Mouse (Mus musculus): ENCODE measurements at regions not wholly inside any gene's neighbourhood (a gene's known extent, or its start where the extent isn't known, plus 50 kb on each side); places are given as distances from the start of the nearest gene placed in this dataset.
A peak's percentile ranks its signal among the peaks of the same experiment; 100 is the strongest.

DNA sequence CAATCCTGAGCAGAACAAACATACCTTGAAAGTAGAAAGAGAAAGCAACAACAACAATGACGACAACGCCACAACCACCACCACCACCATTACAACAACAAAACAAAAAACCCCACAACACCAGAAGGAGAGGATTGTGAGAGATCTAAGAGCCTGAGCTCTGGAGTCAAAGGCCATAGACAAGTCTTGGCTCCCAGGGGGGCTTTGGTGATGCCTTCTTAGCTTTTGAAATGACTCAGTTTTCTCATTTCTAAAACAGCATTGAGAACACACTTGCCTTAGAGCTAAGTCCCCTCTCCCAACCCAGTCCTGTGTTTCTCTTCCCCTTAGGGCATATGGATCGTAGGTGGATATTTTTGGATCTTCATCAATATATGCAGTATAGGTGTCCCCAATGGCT, 112.2 kb downstream of the Kif20b start:
- no peaks in the 10 kb centered on the region for H3K4me1 ChIP-seq (ENCODE audit: control insufficient read depth, low read depth, low read length)
- 57% methylated on average over 3 of the region's 3 CpGs for WGBS (ENCODE audit: insufficient replicate concordance)
- H3K9me3 ChIP-seq (replicated peaks; ENCODE audit: control insufficient read depth, low read length), result no peaks in the 10 kb centered on the region
- no peak overlapping the region for H3K27ac ChIP-seq (ENCODE audit: low read length)
- no peak overlapping the region for H3K4me3 ChIP-seq (ENCODE audit: low read depth, low read length)
- no peak for ATAC-seq (ENCODE audit: low read depth)
- no peaks in the 10 kb centered on the region for H3K27me3 ChIP-seq (ENCODE audit: control insufficient read depth, insufficient read depth, low read depth, low read length)
- no peaks in the 10 kb centered on the region for H3K36me3 ChIP-seq (ENCODE audit: control insufficient read depth, insufficient read depth)
- no peak overlapping the region for H3K9ac ChIP-seq (ENCODE audit: low read depth, low read length)
- no peak overlapping the region for H3K4me2 ChIP-seq (ENCODE audit: low read depth, low read length)

DNA sequence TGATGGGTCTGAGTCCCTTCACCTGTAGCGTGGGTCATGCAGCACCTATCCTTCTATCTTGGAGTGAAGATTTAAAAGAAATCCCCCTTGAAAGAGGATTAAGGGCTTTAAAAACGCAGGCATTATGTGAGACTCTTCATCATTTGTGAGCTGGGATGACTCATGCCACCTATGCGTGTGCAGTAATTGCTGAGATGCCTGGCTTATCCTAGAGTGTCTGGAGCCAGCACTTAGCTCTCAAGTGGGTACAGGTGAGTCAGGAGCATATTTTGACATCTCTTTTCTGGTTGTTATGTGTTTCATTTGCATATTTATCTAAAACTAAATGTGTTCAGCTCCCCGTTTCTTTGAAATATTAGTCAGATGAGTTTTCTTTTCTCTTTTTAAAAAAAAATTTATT, 123.4 kb downstream of the Kif20b start:
- Histone ChIP-seq H3K4me2 (ENCODE audit: low read depth, low read length) (no peak overlapping the region), H3K9me3 (replicated peaks; ENCODE audit: control insufficient read depth, low read length) (no peaks in the 10 kb centered on the region), H3K4me1 (ENCODE audit: control insufficient read depth, low read depth, low read length) (no peaks in the 10 kb centered on the region), H3K36me3 (ENCODE audit: control insufficient read depth, insufficient read depth) (no peaks in the 10 kb centered on the region), H3K4me3 (ENCODE audit: low read depth, low read length) (no peak overlapping the region), H3K9ac (ENCODE audit: low read depth, low read length) (no peak overlapping the region), H3K27me3 (ENCODE audit: control insufficient read depth, insufficient read depth, low read depth, low read length) (no peaks in the 10 kb centered on the region), H3K27ac (ENCODE audit: low read length) (no peak overlapping the region)
- WGBS (ENCODE audit: insufficient replicate concordance), result 57% methylated on average over 4 of the region's 4 CpGs
- ATAC-seq (ENCODE audit: low read depth), result no peak

DNA sequence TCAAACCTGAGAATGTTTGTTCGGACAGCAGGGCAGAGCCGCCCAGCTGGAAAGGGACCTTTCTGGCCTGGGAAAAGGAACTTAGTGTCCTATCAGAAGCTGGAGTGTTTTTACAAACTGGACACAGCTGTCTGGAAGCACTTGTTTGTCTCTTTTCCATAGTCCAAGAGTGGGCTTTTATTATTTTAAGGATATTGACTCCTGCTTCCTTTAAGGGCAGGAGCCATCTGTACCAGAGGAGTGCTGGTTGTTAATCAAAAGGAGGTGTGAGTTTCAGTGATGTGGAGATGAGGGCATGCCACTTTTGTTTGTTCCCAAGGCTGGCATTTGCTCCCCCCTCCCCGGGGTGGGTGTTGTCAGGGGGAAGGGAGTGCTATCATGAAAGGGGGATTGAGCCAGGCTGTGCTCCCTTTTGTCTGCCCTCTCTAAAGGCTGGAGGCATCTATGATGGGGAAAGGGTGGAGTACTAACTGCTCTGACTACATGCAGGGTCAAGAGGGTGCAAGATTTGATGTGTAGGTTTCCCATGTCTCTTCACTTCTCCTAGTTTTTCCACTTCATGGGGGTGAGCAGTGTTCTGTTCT, 144.3 kb downstream of the Kif20b start:
- H3K9ac ChIP-seq (ENCODE audit: low read depth, low read length), result no peak overlapping the region
- H3K4me3 ChIP-seq (ENCODE audit: low read depth, low read length), result no peak overlapping the region
- H3K4me2 ChIP-seq (ENCODE audit: low read depth, low read length), result no peak overlapping the region
- 44% methylated on average over 3 of the region's 3 CpGs for WGBS (ENCODE audit: insufficient replicate concordance)
- H3K4me1 ChIP-seq (ENCODE audit: control insufficient read depth, low read depth, low read length), result no peaks in the 10 kb centered on the region
- H3K36me3 ChIP-seq (ENCODE audit: control insufficient read depth, insufficient read depth), result no peaks in the 10 kb centered on the region
- no peak overlapping the region for H3K27ac ChIP-seq (ENCODE audit: low read length)
- H3K27me3 ChIP-seq (ENCODE audit: control insufficient read depth, insufficient read depth, low read depth, low read length), result no peaks in the 10 kb centered on the region
- no peak for ATAC-seq (ENCODE audit: low read depth)
- no peaks in the 10 kb centered on the region for H3K9me3 ChIP-seq (replicated peaks; ENCODE audit: control insufficient read depth, low read length)

DNA sequence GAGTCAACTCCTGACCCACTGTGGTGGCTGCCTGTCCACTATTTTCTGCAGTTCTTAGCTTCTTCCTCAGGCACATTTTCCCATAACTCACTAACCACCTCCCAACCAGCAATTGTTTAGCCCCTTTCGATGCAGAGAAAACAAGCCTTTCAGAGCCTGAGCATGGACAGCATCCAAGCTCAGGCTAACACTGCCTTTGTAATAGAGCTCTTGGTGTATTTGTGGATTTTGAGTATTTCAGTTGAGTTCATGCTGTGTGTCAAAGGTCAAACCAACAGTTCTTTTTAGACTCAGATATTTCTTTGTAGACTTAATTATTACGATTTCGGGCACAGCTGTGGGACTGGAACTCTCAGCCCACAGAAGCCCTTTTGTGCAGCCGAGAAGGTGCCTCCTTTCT, 159.0 kb downstream of the Kif20b start:
- H3K4me3 ChIP-seq (ENCODE audit: low read depth, low read length), result no peak overlapping the region
- no peaks in the 10 kb centered on the region for H3K4me1 ChIP-seq (ENCODE audit: control insufficient read depth, low read depth, low read length)
- no peaks in the 10 kb centered on the region for H3K9me3 ChIP-seq (replicated peaks; ENCODE audit: control insufficient read depth, low read length)
- no peak overlapping the region for H3K4me2 ChIP-seq (ENCODE audit: low read depth, low read length)
- no peak overlapping the region for H3K9ac ChIP-seq (ENCODE audit: low read depth, low read length)
- no peaks in the 10 kb centered on the region for H3K27me3 ChIP-seq (ENCODE audit: control insufficient read depth, insufficient read depth, low read depth, low read length)
- WGBS (ENCODE audit: insufficient replicate concordance), result 60% methylated on average over 4 of the region's 4 CpGs
- no peak overlapping the region for H3K27ac ChIP-seq (ENCODE audit: low read length)
- no peaks in the 10 kb centered on the region for H3K36me3 ChIP-seq (ENCODE audit: control insufficient read depth, insufficient read depth)
- ATAC-seq (ENCODE audit: low read depth), result no peak

DNA sequence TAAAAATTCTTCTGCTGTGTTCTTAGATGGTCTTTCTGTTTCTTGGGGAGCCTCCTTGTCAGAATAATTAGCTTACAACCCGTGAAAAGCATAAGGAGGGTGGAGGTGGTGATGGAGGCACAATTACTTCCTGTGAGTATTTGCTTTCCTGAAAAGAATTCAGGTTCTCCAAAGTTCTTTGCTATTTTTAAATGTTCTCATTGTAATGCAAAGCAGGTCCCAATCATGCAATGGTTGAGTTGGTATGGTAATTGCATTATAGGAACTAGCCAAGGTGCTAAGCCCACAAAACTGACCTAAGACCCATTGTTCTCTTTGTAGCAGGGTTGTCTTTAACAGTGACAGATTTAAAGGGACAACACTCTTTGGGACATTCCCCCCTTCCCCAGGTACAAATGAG, 179.1 kb downstream of the Kif20b start:
- no peak overlapping the region for H3K27ac ChIP-seq (ENCODE audit: low read length)
- no peak overlapping the region for H3K4me2 ChIP-seq (ENCODE audit: low read depth, low read length)
- no peaks in the 10 kb centered on the region for H3K36me3 ChIP-seq (ENCODE audit: control insufficient read depth, insufficient read depth)
- no peaks in the 10 kb centered on the region for H3K4me1 ChIP-seq (ENCODE audit: control insufficient read depth, low read depth, low read length)
- ATAC-seq (ENCODE audit: low read depth), result no peak
- H3K9me3 ChIP-seq (replicated peaks; ENCODE audit: control insufficient read depth, low read length), result no peaks in the 10 kb centered on the region
- WGBS (ENCODE audit: insufficient replicate concordance), result 24% methylated on average over 1 of the region's 1 CpGs
- H3K27me3 ChIP-seq (ENCODE audit: control insufficient read depth, insufficient read depth, low read depth, low read length), result no peaks in the 10 kb centered on the region
- H3K9ac ChIP-seq (ENCODE audit: low read depth, low read length), result no peak overlapping the region
- H3K4me3 ChIP-seq (ENCODE audit: low read depth, low read length), result no peak overlapping the region

DNA sequence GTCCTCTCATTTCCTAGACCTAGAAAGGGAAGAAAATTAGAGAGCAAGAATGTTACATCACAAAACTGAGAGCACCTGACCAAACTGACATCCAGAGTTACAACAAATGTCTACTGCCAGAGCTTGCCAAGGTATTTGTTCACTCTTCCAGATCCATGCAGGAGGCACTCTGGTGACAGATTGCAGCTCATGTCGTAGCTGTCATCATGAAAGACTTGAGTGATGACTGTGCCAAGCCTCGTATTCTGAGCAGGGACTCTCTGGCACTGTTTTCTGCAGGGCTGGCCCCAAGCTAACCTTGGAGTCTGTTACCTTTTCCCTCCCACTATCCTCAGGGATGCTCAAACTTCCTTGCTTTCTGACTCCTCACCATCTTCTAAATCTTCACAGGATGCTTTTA, 192.2 kb downstream of the Kif20b start:
- no peak overlapping the region for H3K9ac ChIP-seq (ENCODE audit: low read depth, low read length)
- H3K4me2 ChIP-seq (ENCODE audit: low read depth, low read length), result no peak overlapping the region
- no peaks in the 10 kb centered on the region for H3K4me1 ChIP-seq (ENCODE audit: control insufficient read depth, low read depth, low read length)
- no peak overlapping the region for H3K4me3 ChIP-seq (ENCODE audit: low read depth, low read length)
- H3K27me3 ChIP-seq (ENCODE audit: control insufficient read depth, insufficient read depth, low read depth, low read length), result no peaks in the 10 kb centered on the region
- H3K36me3 ChIP-seq (ENCODE audit: control insufficient read depth, insufficient read depth), result no peaks in the 10 kb centered on the region
- no peaks in the 10 kb centered on the region for H3K9me3 ChIP-seq (replicated peaks; ENCODE audit: control insufficient read depth, low read length)
- WGBS (ENCODE audit: insufficient replicate concordance), result 38% methylated on average over 2 of the region's 2 CpGs
- no peak for ATAC-seq (ENCODE audit: low read depth)
- no peak overlapping the region for H3K27ac ChIP-seq (ENCODE audit: low read length)

DNA sequence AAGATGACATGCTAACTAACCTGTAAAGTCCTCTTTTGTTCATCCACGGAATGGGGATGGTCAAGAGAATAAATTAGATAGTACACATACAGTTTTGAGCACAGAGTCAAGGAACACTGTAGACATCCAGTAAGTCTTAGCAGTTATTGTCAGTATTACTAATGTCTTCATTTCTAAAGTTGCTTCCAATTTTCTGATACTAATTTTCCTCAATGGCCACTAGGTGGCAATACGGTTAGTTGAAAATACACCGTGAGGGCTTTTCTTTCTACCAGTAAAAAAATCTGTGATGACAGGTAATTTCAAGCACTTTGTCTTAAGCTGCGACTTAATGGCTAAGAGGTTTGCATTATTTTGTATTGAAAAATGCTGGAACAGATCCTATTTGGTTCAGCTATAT, 203.1 kb downstream of the Kif20b start:
- Histone ChIP-seq H3K9me3 (replicated peaks; ENCODE audit: control insufficient read depth, low read length) (no peaks in the 10 kb centered on the region), H3K4me3 (ENCODE audit: low read depth, low read length) (no peak overlapping the region), H3K4me1 (ENCODE audit: control insufficient read depth, low read depth, low read length) (no peaks in the 10 kb centered on the region), H3K36me3 (ENCODE audit: control insufficient read depth, insufficient read depth) (no peaks in the 10 kb centered on the region), H3K4me2 (ENCODE audit: low read depth, low read length) (no peak overlapping the region), H3K27me3 (ENCODE audit: control insufficient read depth, insufficient read depth, low read depth, low read length) (no peaks in the 10 kb centered on the region), H3K27ac (ENCODE audit: low read length) (no peak overlapping the region), H3K9ac (ENCODE audit: low read depth, low read length) (no peak overlapping the region)
- no peak for ATAC-seq (ENCODE audit: low read depth)
- 10% methylated on average over 4 of the region's 4 CpGs for WGBS (ENCODE audit: insufficient replicate concordance)

DNA sequence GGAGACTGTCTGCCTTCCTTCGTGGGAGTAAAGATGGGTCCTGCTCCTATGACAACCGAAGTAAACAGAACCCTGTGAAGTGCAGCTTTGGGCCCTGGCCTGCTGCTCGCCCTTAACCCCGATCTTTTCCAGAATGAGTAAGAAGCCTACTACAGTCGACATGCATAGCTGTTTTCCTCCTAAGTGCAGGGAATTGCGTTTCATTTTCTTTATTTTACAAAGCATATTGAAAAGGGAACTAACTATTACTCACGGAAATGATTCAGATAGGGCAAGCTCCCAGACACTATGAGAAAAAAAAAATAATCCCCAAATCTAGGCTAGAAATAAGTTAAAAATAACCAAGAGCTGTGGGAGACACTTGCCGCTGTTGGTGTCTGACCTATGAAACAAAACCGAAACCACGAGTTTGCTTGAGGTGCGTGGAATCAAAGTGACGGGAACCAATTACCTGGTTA, 204.5 kb downstream of the Kif20b start:
- H3K4me2 ChIP-seq (ENCODE audit: low read depth, low read length), result 0 out of 2 replicates have a peak overlapping the region, but pooled peaks have one; percentile 0
- H3K9ac ChIP-seq (ENCODE audit: low read depth, low read length), result no peak overlapping the region
- no peak overlapping the region for H3K4me3 ChIP-seq (ENCODE audit: low read depth, low read length)
- H3K36me3 ChIP-seq (ENCODE audit: control insufficient read depth, insufficient read depth), result no peaks in the 10 kb centered on the region
- ATAC-seq (ENCODE audit: low read depth), result no peak
- WGBS (ENCODE audit: insufficient replicate concordance), result 34% methylated on average over 12 of the region's 12 CpGs
- H3K9me3 ChIP-seq (replicated peaks; ENCODE audit: control insufficient read depth, low read length), result no peaks in the 10 kb centered on the region
- H3K27ac ChIP-seq (ENCODE audit: low read length), result no peak overlapping the region
- H3K27me3 ChIP-seq (ENCODE audit: control insufficient read depth, insufficient read depth, low read depth, low read length), result no peaks in the 10 kb centered on the region
- H3K4me1 ChIP-seq (ENCODE audit: control insufficient read depth, low read depth, low read length), result no peaks in the 10 kb centered on the region

DNA sequence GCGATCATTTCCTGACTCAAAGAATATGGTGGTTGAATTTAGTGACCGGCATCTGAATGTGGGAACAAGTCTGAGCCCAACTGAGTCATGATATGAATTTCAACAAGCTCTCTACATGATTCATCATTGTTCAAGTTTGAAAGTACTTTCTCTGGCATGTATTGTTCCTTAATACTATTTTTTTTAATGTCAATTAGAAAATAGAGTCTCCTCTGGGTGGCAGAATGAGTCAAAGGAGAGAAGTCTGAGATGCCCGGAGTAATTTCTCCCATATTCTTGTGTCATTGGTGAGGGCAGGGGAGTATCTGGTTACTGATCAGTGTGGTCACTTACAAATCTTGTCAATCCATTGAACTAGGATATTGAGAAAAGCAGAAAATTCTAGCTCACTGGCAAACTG, 205.9 kb downstream of the Kif20b start:
- H3K4me3 ChIP-seq (ENCODE audit: low read depth, low read length), result no peak overlapping the region
- ATAC-seq (ENCODE audit: low read depth), result no peak
- no peaks in the 10 kb centered on the region for H3K9me3 ChIP-seq (replicated peaks; ENCODE audit: control insufficient read depth, low read length)
- H3K27me3 ChIP-seq (ENCODE audit: control insufficient read depth, insufficient read depth, low read depth, low read length), result no peaks in the 10 kb centered on the region
- 63% methylated on average over 3 of the region's 3 CpGs for WGBS (ENCODE audit: insufficient replicate concordance)
- no peak overlapping the region for H3K9ac ChIP-seq (ENCODE audit: low read depth, low read length)
- H3K4me2 ChIP-seq (ENCODE audit: low read depth, low read length), result no peak overlapping the region
- H3K36me3 ChIP-seq (ENCODE audit: control insufficient read depth, insufficient read depth), result no peaks in the 10 kb centered on the region
- no peak overlapping the region for H3K27ac ChIP-seq (ENCODE audit: low read length)
- no peaks in the 10 kb centered on the region for H3K4me1 ChIP-seq (ENCODE audit: control insufficient read depth, low read depth, low read length)
